Mouse (Mus musculus) regulatory T cell (primary cell): ENCODE results near the gene Ccdc69.
"Not testable (repeated sequence)": the region's sequence is repeated elsewhere in the genome, so short reads cannot be mapped to it uniquely, and the experiment has no call there.

Experiments
- in situ Hi-C: fragments of 300-600 bp; cut with MboI, MseI; formaldehyde crosslinking; loops from one replicate; pipeline ENCODE4 v1.15.1; 2025; ENCODE audit warnings: high pct_unique_total_duplicates

Ccdc69 gene

DNA sequence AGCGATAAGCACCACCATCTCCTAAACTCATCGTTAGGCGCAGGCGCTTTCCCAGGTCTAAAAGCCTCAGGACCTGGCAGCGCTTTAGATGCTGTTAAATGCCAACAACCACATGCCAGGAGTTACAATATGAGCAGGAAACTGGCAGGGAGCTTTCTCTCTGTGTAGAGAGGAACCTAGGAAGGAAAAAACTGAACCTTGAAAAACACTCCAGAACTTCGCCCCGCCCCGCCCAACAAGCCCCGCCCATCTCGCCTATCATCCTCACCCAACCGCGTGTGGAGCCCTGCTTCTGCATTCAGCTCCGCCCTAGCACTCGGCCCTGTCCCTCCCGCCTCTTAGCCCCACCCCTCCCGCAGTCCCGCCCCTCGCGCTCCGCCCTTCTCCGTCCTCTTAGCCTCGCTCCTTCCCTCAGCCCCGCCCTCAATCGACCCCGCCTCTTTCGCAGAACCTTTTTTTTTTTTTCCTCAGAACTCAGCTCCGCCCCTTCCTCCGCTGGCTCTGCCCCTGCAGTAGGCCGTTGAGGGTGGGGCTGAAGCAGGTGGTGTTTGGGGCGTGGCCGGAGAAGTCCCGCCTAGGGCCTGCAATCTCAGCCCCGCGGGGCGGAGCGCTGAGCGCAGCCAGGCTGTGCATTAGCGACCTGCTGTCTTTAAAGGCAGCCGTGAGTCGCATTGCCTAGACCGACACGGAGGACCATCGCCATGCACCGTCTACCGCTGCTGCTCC is 19.7 kb upstream of the Ccdc69 start, which contains the start of gene Gm2a:
Gene Gm2a, plus strand, starts transcription at position 653 of the 726 bp plus-strand sequence.
- in situ Hi-C loops = no loop called here

DNA sequence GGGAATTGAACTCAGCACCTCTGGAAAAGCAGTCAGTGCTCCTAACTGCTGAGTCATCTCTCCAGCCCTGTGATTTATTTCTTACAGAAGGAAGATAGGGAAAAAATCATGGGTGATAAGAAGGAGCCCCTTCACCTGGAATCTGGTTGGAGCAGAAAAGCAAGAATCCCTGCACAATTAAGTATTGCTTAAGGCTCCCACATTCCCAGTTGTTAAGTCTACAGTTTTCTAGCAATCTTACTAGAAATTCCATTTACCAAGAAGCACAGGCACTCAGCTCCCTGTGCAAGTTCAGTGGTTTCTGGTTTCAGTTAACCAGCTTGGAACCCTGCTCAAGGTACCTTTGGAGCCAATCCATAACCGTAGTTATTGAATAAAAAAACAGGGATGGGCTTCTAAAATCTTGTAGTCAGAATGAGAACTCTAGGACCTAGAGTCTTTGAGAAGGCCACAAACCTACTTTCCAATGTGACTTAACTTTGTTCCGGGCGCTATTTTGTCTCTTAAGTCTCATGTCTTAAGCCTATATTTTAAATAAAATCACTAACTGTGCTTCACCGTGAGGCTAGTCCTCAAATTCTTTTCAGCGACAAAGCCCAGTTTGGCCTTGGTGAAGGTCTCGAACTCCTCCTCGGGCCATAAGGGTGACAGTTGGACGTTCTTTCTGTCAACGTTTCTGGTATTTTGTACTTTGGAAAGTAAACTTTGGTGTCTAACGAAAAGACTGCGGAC is 19.0 kb upstream of the Ccdc69 start:
- in situ Hi-C loops = no loop called here

DNA sequence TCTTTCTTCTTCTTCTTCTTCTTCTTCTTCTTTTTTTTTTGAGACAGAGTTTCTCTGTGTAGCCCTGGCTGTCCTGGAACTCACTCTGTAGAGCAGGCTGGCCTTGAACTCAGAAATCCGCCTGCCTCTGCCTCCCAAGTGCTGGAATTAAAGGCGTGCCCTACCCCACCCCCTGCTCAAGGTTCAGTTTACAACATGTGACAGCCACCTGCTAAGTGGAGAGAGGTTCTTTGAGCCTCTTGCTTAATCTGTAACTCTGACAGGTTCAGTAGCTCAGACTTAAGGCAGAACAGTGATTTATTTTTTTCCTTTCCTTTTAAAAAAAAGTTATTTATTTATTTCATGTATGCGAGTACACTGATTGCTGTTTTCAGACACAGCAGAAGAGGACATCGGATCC is 18.4 kb upstream of the Ccdc69 start:
- in situ Hi-C loops = not testable (repeated sequence)

DNA sequence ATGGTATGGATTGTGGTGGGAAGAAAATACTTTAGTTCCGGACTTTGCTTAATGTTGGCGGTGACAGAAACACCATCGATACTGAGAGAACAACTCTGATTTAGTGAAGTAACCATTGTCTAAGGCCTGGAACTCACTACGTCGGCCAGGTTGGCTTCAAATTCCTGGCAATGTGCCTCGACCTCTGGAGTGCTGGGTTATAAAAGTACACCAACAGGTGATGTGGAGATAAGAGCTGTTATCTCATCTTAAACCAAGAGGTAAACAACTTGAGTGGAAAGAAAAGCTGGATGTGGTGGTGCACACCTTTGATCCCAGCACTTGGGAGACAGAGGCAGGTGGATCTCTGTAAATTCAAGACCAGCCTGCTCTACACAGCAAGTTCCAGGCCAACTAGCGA is 15.2 kb upstream of the Ccdc69 start:
- in situ Hi-C loops = no loop called here

DNA sequence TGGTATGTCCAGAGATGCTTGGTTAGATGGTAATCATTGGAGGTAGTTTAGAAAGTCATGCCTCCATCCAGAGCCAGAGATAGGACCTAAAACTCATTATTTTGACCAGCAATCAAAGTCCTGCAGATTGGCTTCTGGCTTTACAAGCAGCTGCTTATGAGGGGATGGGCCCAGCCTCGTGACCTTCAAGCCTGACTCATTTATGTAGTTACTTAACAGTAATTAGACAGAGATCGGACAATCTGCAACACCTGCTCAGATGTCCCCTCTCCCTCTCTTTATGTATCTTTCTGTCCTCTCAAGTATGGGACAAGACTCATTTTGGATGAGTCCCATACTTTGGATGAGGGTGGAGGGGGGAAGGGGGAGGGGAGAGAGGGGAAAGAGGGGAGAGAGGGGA is 12.0 kb upstream of the Ccdc69 start:
- in situ Hi-C loops = loop anchor here (10.0 kb wide), 1 partner anchor 295 kb away; no protein-coding TSS in a partner anchor

DNA sequence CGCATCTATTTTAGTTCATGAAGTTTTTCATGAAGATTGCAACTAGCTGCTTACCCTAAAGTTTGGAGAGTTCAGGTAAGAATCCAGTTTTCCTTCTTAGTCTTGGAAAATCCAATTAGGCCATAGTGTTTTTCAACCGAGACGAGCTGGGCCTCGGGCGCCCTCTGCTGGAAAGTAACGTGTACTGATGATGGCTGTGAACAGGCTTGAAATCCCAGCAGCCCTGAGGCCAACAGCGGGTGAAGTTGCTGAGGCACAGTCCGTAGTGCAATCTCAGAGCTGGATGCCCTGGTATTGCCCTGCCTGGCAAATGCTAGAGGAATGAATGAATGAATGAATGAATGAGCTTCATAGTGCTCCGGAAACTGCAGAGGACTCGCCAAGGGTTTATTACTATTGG is 9.1 kb upstream of the Ccdc69 start:
- in situ Hi-C loops = loop anchor here (10.0 kb wide), 1 partner anchor 298 kb away; no protein-coding TSS in a partner anchor

DNA sequence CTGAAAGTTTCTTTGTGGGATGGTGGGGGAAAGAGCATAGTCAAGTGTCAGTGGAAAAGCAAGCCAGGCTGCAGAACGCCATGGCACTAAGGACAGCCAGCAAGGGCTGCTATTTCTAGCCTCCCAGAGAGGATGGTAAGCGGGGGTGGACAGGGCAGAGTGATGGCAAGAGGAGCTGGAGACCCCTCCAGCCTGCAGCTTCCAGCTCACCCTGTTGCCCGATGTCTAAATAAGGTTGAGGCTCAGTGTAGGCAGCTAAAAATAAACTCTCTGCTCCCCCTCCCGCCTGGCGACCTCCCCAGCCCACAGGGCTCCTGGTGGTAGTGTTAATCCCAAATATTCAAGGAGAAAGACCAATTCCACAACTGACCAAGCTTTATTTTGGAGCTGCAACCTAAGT is 7.5 kb upstream of the Ccdc69 start:
- in situ Hi-C loops = loop anchor here (10.0 kb wide), 1 partner anchor 299 kb away; no protein-coding TSS in a partner anchor

DNA sequence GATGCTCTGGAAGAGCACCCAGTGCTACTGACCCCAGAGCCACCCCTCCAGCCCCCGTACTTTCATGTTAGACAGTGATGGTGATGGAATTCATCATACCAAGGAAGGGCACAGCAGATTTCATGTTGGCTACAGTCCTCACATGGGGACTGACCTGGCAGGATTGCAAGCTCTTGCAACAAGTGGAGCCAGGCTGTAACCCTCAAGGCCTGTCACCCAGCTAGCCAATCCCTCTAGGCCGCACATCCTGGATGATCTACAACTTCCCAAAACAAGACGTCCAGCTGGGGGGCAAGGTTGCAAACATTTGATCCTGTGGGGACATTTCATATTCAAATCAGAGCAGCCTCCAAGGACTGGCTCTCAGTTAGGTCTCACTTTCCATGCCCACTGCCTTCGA is 6.7 kb upstream of the Ccdc69 start:
- in situ Hi-C loops = loop anchor here (10.0 kb wide), 1 partner anchor 300 kb away; no protein-coding TSS in a partner anchor

DNA sequence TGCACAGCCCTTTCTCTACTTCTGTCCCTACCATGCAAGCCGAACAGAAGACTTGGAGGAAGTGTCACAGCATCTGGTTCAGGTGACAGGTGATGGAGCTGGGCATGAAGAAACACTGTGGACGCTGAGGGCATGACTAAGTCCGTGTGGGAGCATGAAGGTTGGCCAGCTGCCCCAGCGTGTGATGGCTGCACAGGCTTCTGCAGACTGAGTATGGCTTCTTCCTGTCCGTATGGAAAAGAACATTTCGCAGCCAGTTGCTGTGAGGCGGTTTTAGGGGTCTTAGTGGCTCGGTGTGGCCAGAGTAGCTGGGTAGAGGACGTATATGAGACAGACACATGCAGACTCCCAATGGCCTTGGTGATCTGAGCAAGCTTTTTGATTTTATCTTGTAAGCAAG is 3.3 kb upstream of the Ccdc69 start:
- in situ Hi-C loops = loop anchor here (10.0 kb wide), 1 partner anchor 304 kb away; no protein-coding TSS in a partner anchor

DNA sequence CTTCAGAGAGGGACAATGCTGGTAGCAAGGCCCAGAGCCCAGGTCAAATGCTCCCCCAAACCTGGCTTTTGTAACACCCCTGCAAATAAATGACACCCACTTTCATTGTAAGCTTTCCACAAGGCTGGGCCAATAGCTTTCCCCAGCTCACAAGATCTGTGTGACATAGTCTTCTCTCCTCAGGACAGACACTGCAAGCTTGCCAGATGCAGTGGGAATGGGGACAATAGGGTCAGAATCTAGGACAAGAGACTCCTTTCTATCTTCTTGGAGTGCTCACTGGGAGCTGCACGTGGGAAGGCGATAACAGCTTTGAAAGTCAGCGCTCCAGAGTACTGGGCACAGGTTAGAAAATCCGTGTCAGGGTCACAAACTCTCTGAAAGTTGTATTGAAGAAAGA is 1.2 kb upstream of the Ccdc69 start:
- in situ Hi-C loops = no loop called here

DNA sequence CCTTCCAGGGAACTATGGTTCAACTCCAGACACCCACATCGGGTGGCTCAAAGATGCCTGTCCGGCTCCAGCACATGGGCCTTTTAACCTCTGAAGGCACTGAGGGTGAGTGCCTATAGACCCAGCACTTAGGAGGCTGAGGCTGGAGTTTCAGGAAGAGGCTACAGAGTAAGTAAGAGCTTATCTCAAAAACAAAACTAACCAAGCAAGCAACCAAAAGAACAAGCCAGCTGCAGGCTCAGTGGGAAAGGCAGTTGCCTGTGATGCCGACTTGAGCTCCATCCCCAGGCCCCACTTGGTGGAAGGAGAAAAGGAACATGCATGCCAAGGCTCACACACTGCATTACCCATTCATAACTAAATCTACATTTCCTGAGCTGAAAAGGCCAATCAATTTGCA is 571 bp upstream of the Ccdc69 start:
- in situ Hi-C loops = no loop called here

DNA sequence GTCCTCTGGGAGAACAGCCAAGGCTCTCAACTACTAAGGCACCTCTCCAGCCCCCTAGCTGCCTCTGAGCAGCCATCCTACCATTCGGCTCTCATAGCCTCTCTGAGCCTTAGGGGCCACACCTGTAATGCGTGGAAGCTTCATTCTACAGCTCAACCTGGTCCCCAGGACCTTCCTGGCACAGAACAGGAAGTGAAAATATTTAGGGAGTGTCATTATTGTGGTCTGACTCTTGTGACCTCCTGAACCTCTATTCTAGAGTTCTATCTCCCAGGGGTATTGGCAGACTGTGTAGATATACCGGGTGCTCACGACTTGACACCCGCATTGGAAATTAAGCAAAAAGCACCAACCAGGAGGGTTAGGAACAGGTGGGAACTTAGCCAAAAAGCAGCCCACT is 1.7 kb downstream of the Ccdc69 start:
- in situ Hi-C loops = no loop called here

DNA sequence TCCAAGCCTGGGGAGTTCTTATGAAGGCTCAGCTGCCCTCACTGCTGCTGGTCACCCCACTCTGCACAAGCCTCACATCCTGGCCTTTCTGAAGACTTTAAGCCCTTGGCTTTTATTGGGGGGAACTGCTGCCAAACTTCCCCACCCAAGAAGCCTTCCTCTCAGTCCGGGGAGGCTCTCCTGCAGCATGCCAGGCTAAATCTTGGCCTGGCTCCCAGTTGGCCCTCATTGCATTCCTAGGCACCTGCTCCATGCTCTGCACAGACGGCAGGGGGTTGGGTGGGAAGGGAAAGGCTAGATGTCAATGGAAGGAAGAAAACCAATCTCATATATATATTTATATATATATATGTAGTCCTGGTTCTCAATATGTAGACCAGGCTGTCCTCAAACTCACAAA is 2.3 kb downstream of the Ccdc69 start:
- in situ Hi-C loops = no loop called here

DNA sequence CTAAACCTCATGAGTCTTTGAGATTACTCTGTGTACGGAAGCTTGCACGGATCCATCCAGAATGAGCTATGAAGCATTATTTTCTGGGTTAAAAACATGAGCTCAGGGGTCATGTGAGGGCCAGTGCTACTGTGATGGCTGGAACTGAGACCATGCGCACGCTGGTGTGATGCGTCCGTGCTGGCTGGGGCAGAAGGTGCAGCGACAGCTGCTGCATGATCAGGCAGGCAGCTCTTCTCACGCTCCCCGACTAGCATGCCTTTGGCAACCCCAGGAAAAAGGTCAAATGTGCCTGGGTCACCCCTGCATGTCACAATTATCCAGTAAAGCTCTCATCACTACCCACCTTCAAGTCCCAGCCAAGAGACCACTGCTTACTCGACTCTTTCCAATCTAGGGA is 4.7 kb downstream of the Ccdc69 start:
- in situ Hi-C loops = no loop called here

DNA sequence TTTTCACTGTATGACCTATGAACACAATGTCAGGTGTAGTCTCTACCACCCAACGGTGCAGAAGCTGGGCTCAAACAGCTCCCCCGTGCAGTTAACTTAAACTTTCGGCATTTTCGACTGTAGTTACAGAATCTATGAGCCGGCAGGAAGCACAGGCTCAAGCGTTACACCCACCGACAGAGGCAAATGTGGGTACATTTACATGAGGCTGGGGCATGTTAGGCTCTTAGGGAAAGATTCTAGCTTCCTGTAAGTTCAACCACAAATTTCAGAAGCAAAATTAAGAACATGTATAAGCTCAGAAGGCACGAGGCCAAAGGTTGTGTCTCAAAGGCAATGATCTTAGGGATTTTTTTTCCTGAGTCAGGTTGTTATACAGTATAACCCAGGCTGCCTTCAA is 5.5 kb downstream of the Ccdc69 start:
- in situ Hi-C loops = no loop called here

DNA sequence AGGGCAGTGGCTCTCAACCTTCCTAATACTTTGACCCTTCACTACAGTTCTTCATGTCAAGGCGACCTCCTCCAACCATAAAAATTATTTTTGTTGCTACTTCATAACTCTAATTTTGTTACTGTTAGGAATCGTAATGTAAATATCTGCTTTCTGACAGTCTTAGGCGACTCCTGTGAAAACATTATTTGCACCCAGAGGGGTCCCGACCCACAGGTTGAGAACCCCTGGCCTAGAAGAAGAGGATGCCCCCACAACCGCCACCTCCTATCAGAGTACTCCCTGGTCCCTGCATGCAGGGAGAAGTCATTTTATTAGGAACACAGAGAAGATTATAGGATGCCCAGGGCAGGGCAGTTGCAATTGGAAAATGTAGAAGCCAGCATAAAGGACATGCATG is 6.6 kb downstream of the Ccdc69 start:
- in situ Hi-C loops = no loop called here

DNA sequence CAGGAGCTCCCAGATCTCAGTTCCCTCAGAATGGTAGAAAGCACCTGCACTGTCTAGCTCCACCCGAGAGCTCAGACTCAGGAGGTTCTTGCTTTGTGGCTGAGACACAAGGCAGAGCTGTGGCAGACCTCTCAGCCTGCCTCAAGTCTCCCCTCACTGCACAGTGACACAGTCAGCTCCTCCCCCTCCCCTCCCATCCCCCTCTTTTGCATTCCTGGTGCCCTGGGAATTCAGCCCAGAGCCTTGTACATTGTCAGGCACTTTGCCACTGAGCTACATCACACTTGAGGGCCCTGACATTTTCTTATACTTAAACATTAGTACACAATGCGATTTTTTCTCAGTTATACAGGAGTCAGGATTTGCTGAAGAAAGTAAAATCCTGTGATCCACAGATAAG is 8.9 kb downstream of the Ccdc69 start:
- in situ Hi-C loops = no loop called here

DNA sequence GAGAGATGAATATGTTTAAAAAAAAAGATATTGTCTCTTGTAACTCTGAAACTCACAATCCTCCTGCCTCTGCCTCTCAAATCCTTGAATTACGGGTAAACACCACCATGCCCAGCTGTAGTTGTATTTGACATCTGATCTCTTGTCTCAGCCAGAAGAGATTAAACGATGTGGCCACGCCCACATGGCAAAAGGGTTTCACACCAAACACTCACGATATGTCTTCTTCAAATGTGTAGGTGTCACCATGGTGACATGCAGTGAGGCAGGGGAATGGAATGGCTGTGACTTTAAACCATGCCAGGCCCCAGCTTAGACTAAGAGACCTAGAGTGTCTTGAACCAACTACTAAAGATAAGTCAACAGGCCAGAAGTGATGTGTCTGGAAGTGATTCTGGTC is 11.0 kb downstream of the Ccdc69 start:
- in situ Hi-C loops = no loop called here

DNA sequence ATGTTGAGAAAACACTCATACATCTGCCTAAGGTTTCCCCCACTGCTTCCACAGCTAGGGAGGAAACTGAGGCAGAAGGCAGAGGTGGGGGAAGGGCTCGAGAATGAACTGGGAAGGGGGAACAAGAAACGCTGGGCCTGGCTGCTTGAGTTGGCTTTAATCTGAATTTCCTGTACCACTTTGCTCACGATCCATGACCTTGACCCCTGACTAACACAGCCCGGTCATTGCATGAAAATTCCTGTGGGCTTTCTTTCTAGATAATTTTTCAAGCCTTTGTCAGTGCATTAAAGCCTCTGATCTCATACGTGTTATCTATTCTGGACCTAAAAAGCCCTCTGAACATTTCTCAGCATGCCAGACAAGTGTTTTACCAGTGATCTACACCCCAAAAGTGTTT is 15.1 kb downstream of the Ccdc69 start:
- in situ Hi-C loops = no loop called here

DNA sequence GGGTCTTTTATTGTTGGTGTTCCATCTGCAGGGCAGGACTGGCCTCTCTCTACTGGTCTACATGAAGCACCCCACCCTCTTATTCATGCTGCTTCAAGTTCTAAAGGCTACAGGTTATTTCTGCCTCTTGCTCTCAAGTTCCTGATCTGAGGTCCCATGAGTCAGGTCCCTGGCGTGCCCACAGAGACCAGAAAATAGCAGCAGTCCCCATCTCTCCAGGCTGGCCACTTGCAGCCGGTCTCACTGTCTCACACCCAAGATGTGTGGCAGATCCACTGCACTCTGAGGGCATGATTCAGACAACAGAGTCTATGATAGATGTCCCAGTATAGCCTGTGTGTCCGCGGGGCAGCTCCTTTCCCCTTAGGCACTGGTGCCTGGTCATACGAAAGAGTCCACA is 17.1 kb downstream of the Ccdc69 start:
- in situ Hi-C loops = no loop called here

DNA sequence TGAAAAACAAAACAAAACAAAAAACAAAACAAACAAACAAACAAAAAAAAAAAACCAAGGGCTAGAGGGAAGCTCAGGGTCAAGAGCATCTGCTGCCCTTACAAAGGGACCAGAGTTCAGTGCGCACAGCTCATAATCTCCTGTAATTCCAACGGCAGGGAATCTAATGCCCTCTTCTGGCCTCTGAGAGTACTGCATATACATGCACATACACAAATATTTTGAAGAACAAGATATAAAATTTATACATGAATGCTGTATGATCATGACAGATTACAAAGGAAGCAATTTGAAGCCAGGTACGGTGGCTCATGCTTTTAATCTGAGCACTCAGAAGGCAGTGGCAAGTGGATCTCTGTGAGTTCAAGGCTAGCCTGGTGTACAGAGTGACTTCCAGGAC is 20.4 kb downstream of the Ccdc69 start:
- in situ Hi-C loops = no loop called here

DNA sequence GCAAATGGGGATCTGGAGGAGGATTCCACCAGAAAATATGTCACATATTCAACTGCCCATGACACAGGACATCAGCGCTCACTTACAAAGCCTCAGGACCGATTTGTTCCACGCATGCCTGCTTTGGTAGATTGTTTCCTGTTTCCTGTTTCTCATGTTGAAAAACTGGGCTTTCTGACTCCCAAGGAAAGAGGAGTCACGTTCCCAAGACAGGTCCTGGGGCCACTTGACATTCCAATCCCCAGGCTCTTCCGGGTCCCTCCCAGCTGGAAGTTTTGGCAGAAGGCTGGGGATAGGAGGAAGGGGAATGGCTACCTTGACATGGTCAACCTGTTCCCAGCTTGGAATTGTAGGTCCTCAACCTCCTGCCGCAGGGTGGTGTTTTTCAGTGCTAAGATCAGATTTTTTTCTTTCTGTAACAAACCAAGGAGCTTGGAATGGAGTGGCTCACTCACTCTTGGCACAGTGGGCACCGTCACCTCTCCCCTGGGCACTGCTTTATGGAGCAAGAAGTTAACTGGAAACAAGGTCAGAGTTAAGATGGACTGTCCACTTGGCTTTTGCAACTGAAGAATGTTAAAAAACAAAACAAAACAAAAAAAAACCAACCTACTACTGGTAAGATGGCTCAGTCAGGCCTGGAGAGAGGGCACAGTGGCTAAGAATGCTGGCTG is 27.0 kb downstream of the Ccdc69 start:
- in situ Hi-C loops = no loop called here

DNA sequence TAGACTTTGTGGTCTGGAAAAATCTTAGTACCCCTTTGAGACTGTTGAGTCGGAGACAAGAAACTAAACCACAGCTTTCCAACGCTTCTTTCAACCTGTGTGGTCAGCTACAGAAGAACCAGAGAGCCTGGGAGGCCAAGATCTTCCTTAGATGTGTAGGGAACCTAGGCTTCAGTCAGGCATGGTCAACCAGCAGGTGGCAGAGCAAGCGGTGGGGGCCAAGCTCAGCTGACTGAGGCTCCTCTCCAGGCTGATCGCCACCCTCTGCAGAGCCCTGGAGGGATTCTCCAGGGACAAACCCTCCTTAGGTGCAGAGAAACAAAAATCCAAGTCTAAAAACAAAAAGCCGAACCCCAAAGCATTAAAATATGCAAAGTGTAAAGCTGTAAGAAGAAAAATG is 31.3 kb downstream of the Ccdc69 start:
- in situ Hi-C loops = no loop called here
